Mouse (Mus musculus): ENCODE measurements around the gene Pfdn4. TPM values are rescaled to one million over a fixed set of nuclear protein-coding genes. Genes with fewer than 3 reads are reported as not detected.
A peak's percentile ranks its signal among the peaks of the same experiment; 100 is the strongest.

The Pfdn4 gene
- total and polyA plus RNA-seq, 2 experiments from 2014 or later: 94.1 to 157 TPM

- no peaks in the 10 kb centered on the region for H3K36me3 ChIP-seq (ENCODE audit: insufficient read depth, low read length)
- no peak overlapping the region for H3K4me2 ChIP-seq (ENCODE audit: low read depth, low read length, poor library complexity, severe bottlenecking)
- H3K4me1 ChIP-seq (ENCODE audit: insufficient read depth, low read length): no peaks in the 10 kb centered on the region
- TF ChIP-seq CTCF (IDR thresholded peaks at IDR 0.05): no peak
- no peak overlapping the region for H3K4me3 ChIP-seq (ENCODE audit: low read depth, low read length)
- no peaks in the 10 kb centered on the region for H3K9me3 ChIP-seq (ENCODE audit: low read length)
- H3K9ac ChIP-seq (replicated peaks; ENCODE audit: low read length, poor library complexity, severe bottlenecking): no peak overlapping the region
- DNase-seq (ENCODE audit: low spot score) (no peak), ATAC-seq (ENCODE audit: low FRiP score) (no peak)
- WGBS: 67% methylated on average over 8 of the region's 8 CpGs
- peaks cover 8% of the 10 kb centered on the region for H3K27me3 ChIP-seq (ENCODE audit: insufficient read depth, low read length)
- H3K27ac ChIP-seq (ENCODE audit: low read depth, low read length): no peak overlapping the region
These were observed 7.1 kb downstream of the Pfdn4 start for GRCm38 (mm10) chr2:170503343-170503742.

GRCm38 (mm10) chr2:170503983-170504382, 7.8 kb downstream of the Pfdn4 start:
- Histone ChIP-seq H3K36me3 (ENCODE audit: insufficient read depth, low read length) (no peaks in the 10 kb centered on the region), H3K9me3 (ENCODE audit: low read length) (no peaks in the 10 kb centered on the region), H3K4me2 (ENCODE audit: low read depth, low read length, poor library complexity, severe bottlenecking) (no peak overlapping the region), H3K27ac (ENCODE audit: low read depth, low read length) (no peak overlapping the region), H3K9ac (replicated peaks; ENCODE audit: low read length, poor library complexity, severe bottlenecking) (no peak overlapping the region), H3K4me3 (ENCODE audit: low read depth, low read length) (no peak overlapping the region), H3K4me1 (ENCODE audit: insufficient read depth, low read length) (no peaks in the 10 kb centered on the region), H3K27me3 (ENCODE audit: insufficient read depth, low read length) (peaks cover 2% of the 10 kb centered on the region; the same call in 1 of the 2 replicates)
- DNase-seq (ENCODE audit: low spot score) (no peak), ATAC-seq (ENCODE audit: low FRiP score) (no peak)
- TF ChIP-seq CTCF (IDR thresholded peaks at IDR 0.05): no peak
- 35% methylated on average over 4 of the region's 4 CpGs for WGBS

- DNase-seq (ENCODE audit: low spot score): peak; percentile 92
- Histone ChIP-seq H3K27me3 (ENCODE audit: insufficient read depth, low read length) (no peaks in the 10 kb centered on the region), H3K4me2 (ENCODE audit: low read depth, low read length, poor library complexity, severe bottlenecking) (no peak overlapping the region), H3K9me3 (ENCODE audit: low read length) (no peaks in the 10 kb centered on the region), H3K9ac (replicated peaks; ENCODE audit: low read length, poor library complexity, severe bottlenecking) (no peak overlapping the region), H3K4me3 (ENCODE audit: low read depth, low read length) (no peak overlapping the region), H3K4me1 (ENCODE audit: insufficient read depth, low read length) (peaks cover 4% of the 10 kb centered on the region), H3K27ac (ENCODE audit: low read depth, low read length) (no peak overlapping the region), H3K36me3 (ENCODE audit: insufficient read depth, low read length) (no peaks in the 10 kb centered on the region)
- ATAC-seq (ENCODE audit: low FRiP score): peak; percentile 72; the same call in 1 of the 2 replicates
- WGBS: 5% methylated on average over 10 of the region's 10 CpGs
- peak; percentile 92 for TF ChIP-seq CTCF (IDR thresholded peaks at IDR 0.05)
These were observed 11.5 kb downstream of the Pfdn4 start for GRCm38 (mm10) chr2:170507734-170508133.

GRCm38 (mm10) chr2:170508821-170509220, 12.6 kb downstream of the Pfdn4 start:
- peak overlapping the region; percentile 15 for H3K4me3 ChIP-seq (ENCODE audit: low read depth, low read length)
- H3K4me1 ChIP-seq (ENCODE audit: insufficient read depth, low read length): peaks cover 4% of the 10 kb centered on the region
- no peak overlapping the region for H3K27ac ChIP-seq (ENCODE audit: low read depth, low read length)
- H3K4me2 ChIP-seq (ENCODE audit: low read depth, low read length, poor library complexity, severe bottlenecking): peak overlapping the region; percentile 44
- peak; percentile 59; the same call in 1 of the 2 replicates for ATAC-seq (ENCODE audit: low FRiP score)
- H3K36me3 ChIP-seq (ENCODE audit: insufficient read depth, low read length): no peaks in the 10 kb centered on the region
- no peaks in the 10 kb centered on the region for H3K9me3 ChIP-seq (ENCODE audit: low read length)
- peak; percentile 94 for DNase-seq (ENCODE audit: low spot score)
- peak; percentile 95 for TF ChIP-seq CTCF (IDR thresholded peaks at IDR 0.05)
- no peaks in the 10 kb centered on the region for H3K27me3 ChIP-seq (ENCODE audit: insufficient read depth, low read length)
- no peak overlapping the region for H3K9ac ChIP-seq (replicated peaks; ENCODE audit: low read length, poor library complexity, severe bottlenecking)
- WGBS: 2% methylated on average over 12 of the region's 12 CpGs

- Histone ChIP-seq H3K4me3 (ENCODE audit: low read depth, low read length) (peak overlapping the region; percentile 97), H3K27ac (ENCODE audit: low read depth, low read length) (peak overlapping the region; percentile 84), H3K9ac (replicated peaks; ENCODE audit: low read length, poor library complexity, severe bottlenecking) (peak overlapping the region; percentile 94), H3K27me3 (ENCODE audit: insufficient read depth, low read length) (no peaks in the 10 kb centered on the region), H3K4me2 (ENCODE audit: low read depth, low read length, poor library complexity, severe bottlenecking) (peak overlapping the region; percentile 64), H3K4me1 (ENCODE audit: insufficient read depth, low read length) (peaks cover 4% of the 10 kb centered on the region), H3K36me3 (ENCODE audit: insufficient read depth, low read length) (no peaks in the 10 kb centered on the region), H3K9me3 (ENCODE audit: low read length) (no peaks in the 10 kb centered on the region)
- ATAC-seq (ENCODE audit: low FRiP score) (peak; percentile 67), DNase-seq (ENCODE audit: low spot score) (peak; percentile 90)
- 1% methylated on average over 68 of the region's 69 CpGs for WGBS
- TF ChIP-seq CTCF (IDR thresholded peaks at IDR 0.05): peak; percentile 98
These were observed 15.1 kb downstream of the Pfdn4 start for GRCm38 (mm10) chr2:170511073-170511891.

- Histone ChIP-seq H3K4me2 (ENCODE audit: low read depth, low read length, poor library complexity, severe bottlenecking) (no peak overlapping the region), H3K27ac (ENCODE audit: low read depth, low read length) (no peak overlapping the region), H3K4me1 (ENCODE audit: insufficient read depth, low read length) (peaks cover 4% of the 10 kb centered on the region), H3K9me3 (ENCODE audit: low read length) (no peaks in the 10 kb centered on the region), H3K9ac (replicated peaks; ENCODE audit: low read length, poor library complexity, severe bottlenecking) (no peak overlapping the region), H3K36me3 (ENCODE audit: insufficient read depth, low read length) (peaks cover 13% of the 10 kb centered on the region), H3K27me3 (ENCODE audit: insufficient read depth, low read length) (no peaks in the 10 kb centered on the region), H3K4me3 (ENCODE audit: low read depth, low read length) (no peak overlapping the region)
- TF ChIP-seq CTCF (IDR thresholded peaks at IDR 0.05): no peak
- DNase-seq (ENCODE audit: low spot score) (no peak), ATAC-seq (ENCODE audit: low FRiP score) (no peak)
- 92% methylated on average over 12 of the region's 12 CpGs for whole genome bisulfite sequencing
These were observed 17.5 kb downstream of the Pfdn4 start for GRCm38 (mm10) chr2:170513756-170514155.
